Mouse (Mus musculus): Measurements from ENCODE around the gene Sult2a5. TPM values are rescaled to one million over a fixed set of nuclear protein-coding genes. Genes with fewer than 3 reads are reported as not detected.

Sult2a5 gene
- not detected for polyA plus RNA-seq (2014; fragmentation: Illumina TruSeq; extraction: RNeasy Lipid Tissue Mini Kit (QIAGEN cat#74804); ENCODE audit: low read depth, low replicate concordance)

DNA sequence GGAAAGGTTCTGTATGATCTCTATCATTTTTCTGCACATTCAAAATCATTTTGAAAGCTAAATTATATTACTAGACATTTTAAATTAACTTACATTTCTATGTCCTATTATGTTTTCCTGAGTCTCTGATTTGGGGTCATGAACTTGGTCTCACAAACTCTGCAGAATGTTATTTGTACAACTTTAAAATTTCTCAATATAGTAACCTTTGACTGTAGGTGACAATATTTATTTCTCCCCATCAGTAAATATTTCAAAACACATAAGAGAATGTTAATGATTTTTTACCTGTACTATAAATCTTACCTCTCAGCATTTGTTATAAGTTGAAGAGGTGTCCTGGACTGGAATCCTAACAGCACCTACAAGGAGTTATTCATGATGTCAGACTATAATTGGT, at the start of gene Sult2a5:
Sult2a5 (plus strand) TSS at position 301 of the 400 bp plus-strand sequence.

Other genes with a start within 250 kb of the Sult2a5 start
- gene Cabp5, start 225.8 kb upstream of the Sult2a5 start, polyA plus RNA-seq (2014; fragmentation: Illumina TruSeq; extraction: RNeasy Lipid Tissue Mini Kit (QIAGEN cat#74804); ENCODE audit: low read depth, low replicate concordance) = not detected
- not detected for gene Bsph1, start 173.1 kb upstream of the Sult2a5 start, polyA plus RNA-seq (2014; fragmentation: Illumina TruSeq; extraction: RNeasy Lipid Tissue Mini Kit (QIAGEN cat#74804); ENCODE audit: low read depth, low replicate concordance)
- gene Bsph2, start 52.9 kb upstream of the Sult2a5 start, polyA plus RNA-seq (2014; fragmentation: Illumina TruSeq; extraction: RNeasy Lipid Tissue Mini Kit (QIAGEN cat#74804); ENCODE audit: low read depth, low replicate concordance) = not detected
- not detected for gene Sult2a2, start 109.5 kb downstream of the Sult2a5 start, polyA plus RNA-seq (2014; fragmentation: Illumina TruSeq; extraction: RNeasy Lipid Tissue Mini Kit (QIAGEN cat#74804); ENCODE audit: low read depth, low replicate concordance)
- not detected for gene Sult2a1, start 213.4 kb downstream of the Sult2a5 start, polyA plus RNA-seq (2014; fragmentation: Illumina TruSeq; extraction: RNeasy Lipid Tissue Mini Kit (QIAGEN cat#74804); ENCODE audit: low read depth, low replicate concordance)

All from adrenal gland, adult 10 weeks (tissue).